Mouse (Mus musculus) spleen, adult 2 months (tissue): ENCODE measurements around the gene Sema5a.

ENCODE experiments used
- CTCF ChIP-seq: fragments of 200-500 bp; IDR thresholded peaks from 2 replicates; pipeline ENCODE4 v1.5.1; 2011; ENCODE audit warnings: mild to moderate bottlenecking, inconsistent platforms; ENCODE audit not compliant: insufficient read depth, insufficient read length, insufficient replicate concordance; ENCODE audit errors: extremely low read depth
- POLR2A ChIP-seq: fragments of 200-500 bp; IDR thresholded peaks from 2 replicates; pipeline ENCODE4 v1.6.1; 2011; ENCODE audit warnings: low read depth, low read length, inconsistent platforms

DNA sequence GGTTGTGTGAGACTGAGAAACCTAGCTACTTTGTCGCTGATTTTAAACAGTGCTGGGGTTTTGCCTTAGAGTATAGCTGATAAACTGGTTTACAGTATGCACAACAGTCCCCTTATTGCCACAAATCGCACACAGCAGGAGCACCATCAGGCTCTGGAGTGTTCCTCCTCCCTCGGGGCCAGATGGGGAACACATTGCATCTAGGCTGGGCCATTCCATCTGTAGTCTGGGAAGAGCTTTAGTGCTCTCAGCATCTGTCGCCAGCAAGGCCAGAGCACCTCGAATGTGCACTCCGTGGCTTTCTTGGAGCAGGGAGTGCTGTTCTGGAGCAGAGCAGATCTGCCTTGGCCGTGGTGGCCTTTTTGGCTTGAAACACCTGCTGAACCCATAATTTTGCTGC lies 79.5 kb downstream of the Sema5a start:
- TF ChIP-seq CTCF (no peak), POLR2A (no peak)
